Mouse (Mus musculus) cerebellum, postnatal 4 days (tissue): Measurements from ENCODE around the gene 1700018B08Rik.

Source experiments
- DNase-seq, 2 experiments: peaks; one replicate each; pipeline ENCODE4 v3.0.0; 2022; ENCODE audit warnings: low spot score in 2 of 2, mixed read lengths in 1 of 2

The 1700018B08Rik gene

DNA sequence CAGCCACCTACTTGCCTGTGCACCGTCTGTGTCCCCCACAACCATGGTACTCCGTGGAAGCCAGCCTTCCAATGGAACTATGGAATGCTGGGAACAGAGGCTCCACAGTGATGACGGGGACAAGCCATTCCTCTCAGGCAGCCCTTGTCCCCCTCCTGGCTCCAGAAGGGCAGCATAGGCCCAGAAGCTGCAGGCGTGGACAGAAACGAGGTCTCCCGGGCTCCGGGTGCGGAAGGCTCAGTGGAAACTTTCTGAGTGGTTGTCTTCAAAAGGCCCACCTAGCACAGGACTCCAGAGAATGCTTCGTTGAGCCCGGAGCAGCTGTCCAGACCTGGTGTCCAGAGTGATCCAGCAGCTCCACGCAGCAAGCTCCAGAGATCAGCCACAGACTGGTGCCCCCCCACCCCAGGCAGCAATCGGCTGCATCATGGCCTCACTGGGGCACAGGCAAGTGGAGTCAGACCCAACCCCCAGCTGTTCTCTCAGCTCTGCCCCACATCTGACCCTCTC is at the start of gene 1700018B08Rik:
TSS of gene 1700018B08Rik (minus strand) at position 45 of the 510 bp plus-strand sequence.
- DNase-seq: no peak

DNA sequence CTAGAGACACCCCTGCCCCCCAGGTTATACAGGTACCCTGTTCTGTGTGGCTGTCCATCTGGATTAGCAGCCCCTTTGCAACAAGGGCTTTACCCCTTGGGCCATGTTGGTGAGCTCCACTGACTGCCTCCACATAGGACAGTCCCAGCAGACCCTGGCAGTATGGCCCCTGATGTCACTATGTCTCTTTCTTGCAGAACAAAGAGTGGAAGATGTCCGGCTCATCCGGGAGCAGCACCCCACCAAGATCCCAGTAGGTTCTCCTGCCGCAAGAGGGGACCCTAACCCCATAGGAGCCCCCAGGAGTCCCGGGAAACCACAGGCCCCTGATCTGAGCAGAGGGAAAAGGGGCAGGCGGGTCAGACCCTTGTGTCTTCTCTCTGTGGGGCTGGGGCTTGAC is 49.2 kb upstream of the 1700018B08Rik start:
- DNase-seq: no peak

DNA sequence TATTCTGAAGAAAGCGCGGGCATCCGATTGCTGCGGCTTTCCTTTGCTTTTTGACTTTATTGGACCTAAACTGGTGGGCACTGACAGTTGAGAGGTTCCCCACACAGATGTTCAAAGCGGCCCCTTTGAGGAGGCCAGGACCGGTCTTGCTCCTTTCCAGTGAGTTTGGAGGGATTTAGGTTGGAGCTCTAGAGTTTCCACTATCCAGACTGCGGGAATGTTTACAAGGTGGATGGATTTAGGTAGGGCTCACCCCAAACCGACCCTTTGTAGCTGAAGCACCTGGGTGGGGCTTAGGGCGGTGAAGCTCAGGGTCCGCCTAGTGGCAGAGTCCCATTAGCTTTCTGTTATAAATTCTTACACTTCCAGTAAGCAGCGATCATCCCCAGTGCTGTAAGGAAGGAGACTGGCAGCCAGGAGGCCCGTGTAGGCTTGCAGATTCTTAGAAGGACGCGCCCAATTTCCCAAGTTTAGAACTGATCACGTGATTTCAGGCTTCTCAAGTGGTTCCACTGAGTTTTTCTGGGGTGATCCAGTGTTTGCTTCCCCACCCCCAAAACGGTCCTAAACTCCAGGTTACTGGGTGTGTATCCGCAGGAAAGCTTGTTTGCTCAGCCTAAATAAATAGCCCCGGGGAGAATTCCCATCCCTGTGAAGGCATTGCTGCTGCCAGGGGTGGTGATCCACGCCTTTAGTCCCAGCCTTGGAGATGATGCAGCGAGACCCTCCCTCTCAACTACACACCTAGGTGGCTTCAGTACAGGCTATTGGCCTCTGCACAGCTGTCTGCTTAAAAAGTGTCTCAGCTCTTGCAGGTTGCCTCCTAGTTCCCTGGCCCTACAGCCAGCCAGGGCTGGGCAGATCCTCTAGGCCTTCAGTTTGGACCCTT is 47.3 kb upstream of the 1700018B08Rik start:
- peak in 1 of 2 experiments; percentile 24 for DNase-seq

DNA sequence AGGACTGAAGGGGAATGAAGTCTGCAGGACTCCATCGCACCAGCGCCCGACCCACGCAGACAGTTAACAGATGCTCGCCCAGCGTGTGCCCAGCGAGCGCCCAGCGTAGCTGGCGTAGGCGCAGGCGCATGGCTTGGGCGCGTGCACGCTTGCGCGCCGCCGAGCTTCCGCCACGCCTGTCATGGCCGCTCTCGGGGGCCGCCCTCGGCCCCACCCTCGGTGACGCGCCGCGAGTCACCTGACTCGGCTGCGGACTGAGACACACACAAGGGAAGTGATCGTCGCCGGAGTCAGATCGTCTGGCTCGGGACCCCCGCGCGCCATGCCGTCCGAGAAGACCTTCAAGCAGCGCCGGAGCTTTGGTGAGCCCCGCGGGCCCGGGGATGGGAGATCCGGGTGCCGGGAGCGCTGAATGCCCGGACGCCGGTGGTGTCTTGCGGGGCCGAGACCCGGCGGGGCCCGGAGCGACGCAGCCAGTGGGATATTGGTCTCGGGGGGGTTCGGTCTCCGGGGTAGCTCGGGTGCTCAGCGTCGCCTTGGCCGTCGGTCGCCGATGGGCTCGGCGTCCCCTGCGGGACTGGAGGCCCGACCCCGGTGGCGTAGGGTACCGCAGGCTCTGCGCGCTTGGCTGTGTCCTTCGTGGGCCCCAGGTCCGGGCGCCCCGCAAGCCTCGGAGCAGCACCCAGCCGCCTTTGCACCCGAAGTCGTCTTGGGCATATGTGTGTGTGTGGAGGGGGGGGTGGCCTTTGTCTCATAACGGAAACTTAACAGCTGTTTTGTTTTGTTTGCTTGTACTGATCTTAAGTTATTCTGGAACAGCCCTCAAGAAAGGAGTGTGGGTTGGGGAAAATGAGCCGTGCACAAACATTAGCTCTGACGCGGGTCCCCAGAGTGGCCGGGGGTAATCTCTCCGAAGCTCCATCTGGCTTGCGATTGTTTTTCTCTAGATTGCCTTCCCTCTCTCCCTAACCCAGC is 46.4 kb upstream of the 1700018B08Rik start, which contains the start of gene Map1lc3b:
TSS of gene Map1lc3b (plus strand) at position 159 of the 975 bp plus-strand sequence.
- DNase-seq: peak; percentile 97 to 98

DNA sequence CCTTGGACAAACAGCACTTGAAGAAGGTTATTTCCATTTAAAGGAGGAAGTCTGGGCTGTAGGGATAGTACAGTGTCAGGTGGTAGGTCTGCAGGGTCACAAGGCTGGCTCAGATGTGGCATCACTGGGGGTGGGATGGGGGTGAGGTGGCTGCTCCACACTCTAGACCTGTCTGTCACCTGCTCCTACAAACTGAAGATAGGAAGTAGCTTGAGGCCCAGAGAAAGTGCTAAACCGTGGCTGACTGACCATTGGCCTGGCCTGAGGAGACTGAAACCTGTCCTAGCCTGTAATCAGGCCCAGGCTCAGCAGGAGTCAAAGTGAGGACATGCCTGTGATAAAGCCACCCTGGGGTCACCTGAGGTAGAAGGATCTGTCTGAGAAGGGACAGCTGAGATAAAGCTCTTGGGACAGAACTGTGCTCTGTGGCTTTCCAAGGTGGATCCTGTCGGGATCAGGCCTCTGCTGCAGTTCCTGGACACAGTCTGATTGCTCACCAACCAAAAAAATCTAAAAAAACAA is 45.1 kb upstream of the 1700018B08Rik start:
- DNase-seq: no peak

DNA sequence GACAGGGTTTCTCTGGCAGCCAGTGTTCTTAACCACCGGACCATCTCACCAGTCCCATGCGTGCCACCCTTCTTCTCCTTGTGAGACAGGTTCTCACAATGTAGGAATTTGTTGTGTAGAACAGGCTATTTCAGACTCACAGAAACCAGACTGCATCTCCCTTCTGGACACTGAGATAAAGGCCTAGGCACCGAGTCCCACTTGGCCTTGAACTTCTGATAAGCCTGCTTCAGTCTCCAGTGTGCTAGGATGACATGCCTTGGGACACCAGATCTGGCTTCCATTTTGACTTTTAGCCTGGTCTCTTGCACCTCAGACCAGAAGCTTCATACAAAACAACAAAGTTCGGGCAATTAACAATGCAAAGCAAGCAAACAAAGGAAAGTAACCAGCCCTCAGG is 44.6 kb upstream of the 1700018B08Rik start:
- no peak for DNase-seq

DNA sequence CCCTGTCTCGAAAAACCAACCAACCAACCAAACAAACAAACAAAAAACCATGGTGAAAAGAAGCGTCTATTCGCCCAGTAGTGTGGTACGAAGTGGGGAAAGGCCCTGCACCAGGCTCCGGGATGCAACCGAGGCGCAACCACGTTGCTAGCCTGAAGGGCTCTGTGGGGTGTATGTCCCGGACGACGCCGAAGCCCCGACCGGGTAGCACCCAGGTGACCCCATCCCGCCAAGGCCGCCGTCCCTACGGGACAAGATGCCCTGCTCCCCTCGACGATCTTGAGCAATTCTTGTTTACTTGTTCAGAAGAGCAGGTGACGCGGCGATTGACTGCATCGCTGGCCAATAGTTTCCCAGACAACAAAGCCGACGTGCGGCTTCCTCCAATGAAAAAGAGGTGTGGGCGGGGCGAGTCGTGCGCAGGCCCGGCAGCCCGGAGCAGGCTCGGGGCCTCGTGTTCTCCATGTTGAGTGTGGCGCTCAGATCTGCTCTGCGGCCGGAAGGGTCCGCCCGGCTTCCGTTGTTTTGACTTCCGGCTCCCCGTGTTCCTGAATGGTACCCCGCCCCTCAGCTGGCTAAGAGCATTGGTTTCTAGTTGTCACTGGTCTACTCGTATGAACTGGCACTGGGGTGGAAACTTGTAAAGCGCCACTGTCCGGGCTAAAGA is 41.2 kb upstream of the 1700018B08Rik start:
- peak; percentile 98 to 99 for DNase-seq

DNA sequence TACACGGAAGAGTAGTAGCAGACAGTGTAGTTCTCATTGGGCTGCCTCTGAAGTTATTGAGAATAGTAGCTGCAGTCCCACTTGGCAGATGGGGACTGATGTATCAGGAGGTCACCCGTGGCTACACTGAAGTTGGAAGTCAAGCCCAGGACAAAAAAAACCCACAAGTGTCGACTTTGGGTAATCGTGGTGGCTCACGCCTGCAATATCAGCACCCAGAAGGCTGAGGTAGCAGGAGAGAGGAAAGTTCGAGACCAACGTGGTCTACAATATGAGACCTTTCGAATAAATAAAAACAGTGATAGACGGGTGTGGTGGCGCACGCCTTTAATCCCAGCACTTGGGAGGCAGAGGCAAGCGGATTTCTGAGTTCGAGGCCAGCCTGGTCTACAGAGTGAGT is 40.6 kb upstream of the 1700018B08Rik start:
- DNase-seq: no peak

DNA sequence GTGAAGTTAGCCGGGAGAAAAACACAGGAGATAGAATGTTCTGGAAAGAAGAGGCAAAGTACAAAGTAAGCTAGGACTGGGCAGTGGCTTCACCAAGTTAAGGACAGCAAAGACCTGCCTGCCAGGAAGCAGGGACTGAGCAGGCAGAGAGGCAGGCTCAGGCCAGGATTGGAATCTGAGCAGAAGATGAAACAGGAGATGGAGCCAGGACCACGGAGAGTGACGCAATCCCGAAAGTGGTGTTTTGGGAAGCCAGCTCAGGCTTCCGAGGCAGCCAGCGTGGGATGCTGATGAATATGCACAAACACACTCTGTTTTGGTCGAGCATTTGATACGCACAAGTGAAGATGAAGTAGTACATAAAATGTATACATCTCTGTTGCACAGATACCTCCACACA is 39.5 kb upstream of the 1700018B08Rik start:
- DNase-seq: no peak

DNA sequence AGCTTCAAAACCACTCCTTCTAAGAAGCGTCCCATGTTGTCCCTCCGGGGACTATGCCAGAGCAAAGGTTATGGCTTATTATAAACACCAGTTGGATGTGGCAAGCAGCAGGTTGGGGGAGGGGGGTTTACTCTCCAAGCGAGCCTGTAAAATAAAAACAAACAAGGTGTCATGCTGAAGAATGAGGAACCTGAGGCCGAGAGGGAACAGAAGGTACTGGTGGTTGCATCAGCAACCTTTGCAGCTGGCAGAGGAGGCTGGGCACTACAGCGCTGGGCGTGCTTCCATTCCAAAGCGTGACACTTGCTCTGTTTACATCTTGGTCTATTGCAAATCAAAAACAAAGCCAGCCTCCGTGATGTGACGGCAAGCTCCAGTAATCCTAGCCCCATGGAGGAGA is 36.3 kb upstream of the 1700018B08Rik start:
- no peak for DNase-seq

DNA sequence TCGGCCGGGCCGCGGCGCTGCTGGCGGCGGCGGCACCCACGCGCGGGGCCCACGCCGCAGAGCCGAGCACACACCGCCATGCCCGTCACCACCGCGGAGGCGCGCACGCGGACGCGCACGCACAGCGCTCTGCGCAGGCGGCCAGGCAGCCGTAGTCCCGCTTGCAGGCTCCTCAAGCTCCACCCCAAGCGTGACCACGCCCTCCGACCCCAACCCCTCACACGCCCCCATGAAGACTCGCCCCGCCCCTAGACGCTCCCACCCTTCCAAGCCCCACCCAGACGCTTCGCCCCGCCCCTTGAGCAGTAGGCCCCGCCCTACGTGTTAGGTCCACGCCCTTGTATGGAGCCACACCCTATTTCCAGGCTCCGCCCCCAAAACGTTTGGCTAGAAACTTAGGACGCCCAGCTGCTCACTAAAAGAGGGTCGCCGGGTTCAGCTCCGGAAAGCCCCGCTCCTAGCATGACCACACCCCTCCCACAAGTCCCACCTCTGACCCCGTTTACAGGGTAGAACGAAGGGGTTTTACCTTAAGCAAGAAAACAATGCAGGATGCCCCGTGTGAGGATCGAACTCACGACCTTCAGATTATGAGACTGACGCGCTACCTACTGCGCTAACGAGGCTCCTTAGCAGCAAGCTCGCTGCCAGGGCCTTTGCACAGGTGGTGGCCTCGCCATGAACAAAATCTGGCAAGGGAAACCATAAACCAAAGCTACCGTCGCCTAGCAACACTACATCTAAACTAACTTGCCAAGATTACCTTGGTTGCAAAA is 34.7 kb upstream of the 1700018B08Rik start, which contains the start of gene Fbxo31:
TSS of gene Fbxo31 (minus strand) at position 131 of the 776 bp plus-strand sequence.
- peak; percentile 76 to 90 for DNase-seq

DNA sequence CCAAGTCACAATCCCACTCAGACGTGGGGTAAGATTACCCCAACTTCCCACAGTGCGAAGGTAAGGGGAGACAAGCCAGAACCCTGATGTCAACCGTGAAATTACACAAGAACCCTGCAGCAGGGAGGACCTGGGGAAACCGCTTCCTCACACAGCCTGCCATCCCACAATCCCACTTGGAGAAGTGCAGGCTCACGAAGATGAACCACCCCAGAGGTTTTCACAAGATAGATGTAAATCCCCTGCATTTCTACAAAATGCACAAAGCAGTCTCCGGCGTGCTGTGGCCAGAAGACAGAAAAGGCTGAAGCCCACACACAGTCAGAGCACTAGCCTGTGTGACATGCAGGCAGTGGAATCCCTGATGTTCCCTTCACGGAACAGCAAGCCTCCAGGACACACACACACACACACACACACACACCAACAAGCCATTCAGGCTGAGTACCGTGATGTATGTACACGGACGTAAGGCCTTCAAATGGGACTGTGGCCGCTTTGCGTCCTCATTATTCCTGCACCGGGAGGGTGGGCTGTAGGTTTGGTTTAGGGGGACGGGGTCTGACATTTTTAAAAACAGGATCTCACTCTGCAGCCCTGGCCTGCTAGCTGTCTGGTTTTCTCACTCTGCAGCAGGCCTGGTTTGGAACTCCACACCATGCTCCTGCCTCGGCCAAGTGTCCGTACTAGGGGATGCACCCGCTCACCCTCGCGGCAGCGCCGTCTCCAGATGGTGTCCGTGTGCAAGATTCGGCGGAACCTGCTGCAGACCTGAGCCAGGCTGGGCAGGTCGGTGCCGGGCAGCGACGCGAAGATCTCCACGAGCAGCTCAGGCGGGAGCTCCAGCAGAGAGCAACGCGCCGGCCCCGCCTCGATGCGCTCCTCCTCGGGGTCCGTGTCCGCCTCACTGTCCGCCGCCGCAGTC is 33.9 kb upstream of the 1700018B08Rik start:
- DNase-seq: no peak

DNA sequence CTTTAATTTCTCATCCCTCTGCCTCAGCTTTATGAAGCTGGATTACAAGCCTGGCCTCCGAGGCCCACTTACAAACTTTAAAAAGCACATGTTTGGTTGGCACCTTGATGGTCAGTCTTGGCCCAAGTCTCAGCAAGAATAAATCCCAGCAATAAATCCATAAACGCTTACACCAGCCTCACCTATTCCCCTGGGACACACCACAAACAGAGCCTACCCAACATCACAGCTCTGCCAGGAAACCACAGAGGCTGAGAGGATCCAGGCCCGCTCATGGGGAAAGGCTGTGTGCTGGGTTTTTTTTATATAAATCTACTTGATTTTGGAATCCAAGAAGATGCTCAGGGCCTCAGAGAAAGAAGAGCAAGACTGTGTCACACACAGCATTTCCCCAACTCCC is 31.5 kb upstream of the 1700018B08Rik start:
- no peak for DNase-seq

DNA sequence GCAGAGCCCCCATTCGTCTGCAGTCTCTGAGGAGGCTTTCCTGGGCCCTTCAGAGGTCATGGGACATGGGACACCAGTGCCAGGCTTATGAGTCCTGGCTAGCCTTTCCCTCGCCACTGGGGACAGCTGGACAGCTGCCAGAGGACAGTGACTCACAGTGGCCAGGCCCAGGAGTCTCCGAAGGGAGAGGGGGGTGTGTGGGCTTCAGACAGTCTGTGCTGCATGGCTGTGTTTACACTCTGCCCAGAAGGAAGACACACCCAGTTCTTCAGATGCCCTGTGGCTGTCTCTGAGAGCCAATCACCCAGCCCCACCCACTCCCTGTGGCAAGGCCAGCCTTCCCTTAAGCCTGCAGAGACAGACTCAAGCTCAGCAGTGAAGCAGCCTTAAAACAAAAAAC is 29.2 kb upstream of the 1700018B08Rik start:
- no peak for DNase-seq

DNA sequence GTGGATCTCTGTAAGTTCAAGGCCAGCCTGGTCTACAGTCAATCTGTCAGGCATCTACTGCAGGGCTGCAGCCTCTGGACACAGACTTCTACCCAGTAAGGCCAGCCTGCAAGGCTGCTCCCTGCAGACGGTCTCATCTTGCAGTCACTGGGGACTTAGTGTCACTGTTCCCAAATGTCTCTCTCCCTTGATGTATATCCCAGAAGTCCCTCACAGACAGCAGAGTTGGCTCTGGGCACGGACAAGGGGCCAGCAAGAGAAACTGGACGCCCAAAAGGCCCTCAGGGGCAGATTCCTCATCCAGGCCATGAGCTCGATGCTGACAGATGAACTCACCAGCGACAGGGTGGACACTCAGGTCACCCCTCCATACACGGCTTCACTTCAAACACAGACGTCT is 28.0 kb upstream of the 1700018B08Rik start:
- DNase-seq: no peak

DNA sequence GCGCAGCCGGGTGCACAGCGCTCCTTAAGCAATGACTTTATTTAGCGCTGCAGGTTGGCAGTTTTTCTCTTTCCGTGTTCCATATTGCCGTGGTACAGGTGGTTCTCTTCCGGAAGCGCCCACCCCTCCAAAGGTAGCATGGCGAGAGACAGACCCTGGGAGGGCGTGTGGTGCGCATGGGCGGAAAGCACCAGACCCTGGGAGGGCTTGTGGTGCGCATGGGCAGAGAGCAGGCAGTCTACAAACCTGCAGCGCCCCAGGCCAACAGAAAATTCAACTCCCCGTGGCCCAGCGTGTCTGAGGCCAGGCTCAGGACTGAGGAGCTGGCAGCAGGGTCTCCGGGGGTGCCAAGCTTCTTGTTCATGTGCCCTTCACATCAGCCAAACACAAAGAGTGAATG is 26.7 kb upstream of the 1700018B08Rik start:
- DNase-seq: no peak

DNA sequence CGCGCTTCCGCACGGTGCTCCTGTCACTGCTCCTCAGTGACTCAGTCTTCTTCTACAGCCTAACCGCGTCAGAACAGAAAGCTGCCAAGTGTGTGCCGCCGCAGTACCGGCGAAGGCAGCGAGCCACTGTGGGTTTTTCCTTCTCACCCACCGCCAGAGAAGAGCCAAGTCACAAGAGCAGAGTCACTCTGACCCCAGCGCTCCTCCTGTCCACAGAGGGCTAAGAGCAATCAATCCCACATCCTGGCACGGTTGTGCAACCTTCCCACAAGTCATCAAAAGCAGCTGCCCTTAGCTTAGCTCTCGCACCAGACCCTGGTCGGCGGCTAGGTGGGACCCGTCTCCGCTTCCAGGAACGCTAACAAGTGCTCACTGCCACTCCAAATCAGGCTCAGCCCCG is 26.2 kb upstream of the 1700018B08Rik start:
- no peak for DNase-seq

DNA sequence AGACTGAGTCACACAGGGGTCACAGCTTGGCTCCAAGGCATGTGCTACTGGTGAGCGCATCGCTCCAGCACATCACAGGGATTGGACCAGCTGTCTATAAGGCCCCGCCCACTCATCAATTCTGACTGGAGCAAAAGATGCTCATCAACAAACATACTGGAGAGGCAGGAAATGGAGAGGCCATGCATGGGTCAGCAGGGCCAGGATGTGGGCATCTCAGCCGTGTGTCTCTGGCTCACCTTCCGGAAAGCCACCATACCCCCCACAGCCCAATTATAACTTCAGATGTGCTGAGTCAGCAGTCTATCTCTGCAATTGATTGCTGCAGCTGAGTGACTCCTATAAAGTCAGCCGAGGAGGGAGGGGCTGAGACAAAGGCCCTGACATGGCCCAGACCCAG is 24.2 kb upstream of the 1700018B08Rik start:
- no peak for DNase-seq

DNA sequence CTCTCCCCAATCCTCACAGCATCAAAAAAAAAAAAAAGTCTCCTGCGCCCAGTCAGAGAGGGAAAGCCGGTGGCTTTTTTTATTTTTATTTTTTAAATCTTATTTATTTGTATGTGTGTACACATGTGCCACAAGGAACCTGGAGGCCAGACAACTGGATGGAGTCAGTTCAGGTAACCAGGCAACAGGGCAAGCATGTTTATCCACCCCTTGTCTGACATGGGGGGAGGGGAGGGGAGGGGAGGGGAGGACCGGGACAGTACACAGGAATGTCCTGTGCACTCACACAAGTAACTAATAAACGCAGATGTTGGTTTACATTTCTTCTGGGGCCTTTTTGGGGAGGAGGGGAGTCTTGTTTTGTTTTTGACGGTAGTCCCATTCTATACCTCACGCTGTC is 19.6 kb upstream of the 1700018B08Rik start:
- no peak for DNase-seq
